Mouse (Mus musculus) hindbrain, embryonic 12.5 days (tissue): ENCODE measurements around the gene Tnrc6b. TPM values are rescaled to one million over a fixed set of nuclear protein-coding genes. Genes with fewer than 3 reads are reported as not detected.
"Not testable (repeated sequence)": the region's sequence is repeated elsewhere in the genome, so short reads cannot be mapped to it uniquely, and the experiment has no call there.

Source experiments
- ATAC-seq: fragments of 200-750 bp; cut with Nextera tagmentation; 2 replicates; pipeline ENCODE4 v1.8.0; 2017; ENCODE audit warnings: moderate TSS enrichment; ENCODE audit not compliant: low FRiP score
- H3K27ac ChIP-seq: fragments of 300-500 bp; sonication (generic); 2 replicates; pipeline ENCODE4 v1.5.1; 2016; ENCODE audit warnings: mild to moderate bottlenecking
- H3K27me3 ChIP-seq: fragments of 300-500 bp; sonication (generic); 2 replicates; pipeline ENCODE4 v1.6.1; 2016; ENCODE audit warnings: mild to moderate bottlenecking
- H3K36me3 ChIP-seq: fragments of 300-500 bp; sonication (generic); 2 replicates; pipeline ENCODE4 v1.6.1; 2016; ENCODE audit warnings: mild to moderate bottlenecking
- H3K4me1 ChIP-seq: fragments of 300-500 bp; sonication (generic); 2 replicates; pipeline ENCODE4 v1.6.1; 2016
- H3K4me2 ChIP-seq: fragments of 300-500 bp; sonication (generic); replicated peaks from 2 replicates; pipeline ENCODE4 v1.6.1; 2016; ENCODE audit warnings: mild to moderate bottlenecking
- H3K4me3 ChIP-seq: fragments of 300-500 bp; sonication (generic); 2 replicates; pipeline ENCODE4 v1.5.1; 2016; ENCODE audit warnings: mild to moderate bottlenecking
- H3K9ac ChIP-seq: fragments of 300-500 bp; sonication (generic); 2 replicates; pipeline ENCODE4 v1.6.1; 2016; ENCODE audit warnings: mild to moderate bottlenecking, moderate library complexity
- H3K9me3 ChIP-seq: fragments of 300-500 bp; sonication (generic); replicated peaks from 2 replicates; pipeline ENCODE4 v1.6.1; 2016; ENCODE audit warnings: mild to moderate bottlenecking
- WGBS: fragments of 180-500 bp; shearing (Covaris S2); methylation state at CpG from one replicate; pipeline ENCODE4 v1.1.7; 2016; 5-methylcytosine and 5-hydroxymethylcytosine counted together
- polyA plus RNA-seq: library from polyadenylated mRNA; unstranded; fragments of >200 nt; fragmentation: Nextera tagmentation; extraction: Ambion mirVana; gene quantifications from 2 replicates; pipeline ENCODE4 v1.2.1, GENCODE M21; 2016

Gene Tnrc6b
- polyA plus RNA-seq, 1 experiment from 2014 or later, result 55.6 TPM

DNA sequence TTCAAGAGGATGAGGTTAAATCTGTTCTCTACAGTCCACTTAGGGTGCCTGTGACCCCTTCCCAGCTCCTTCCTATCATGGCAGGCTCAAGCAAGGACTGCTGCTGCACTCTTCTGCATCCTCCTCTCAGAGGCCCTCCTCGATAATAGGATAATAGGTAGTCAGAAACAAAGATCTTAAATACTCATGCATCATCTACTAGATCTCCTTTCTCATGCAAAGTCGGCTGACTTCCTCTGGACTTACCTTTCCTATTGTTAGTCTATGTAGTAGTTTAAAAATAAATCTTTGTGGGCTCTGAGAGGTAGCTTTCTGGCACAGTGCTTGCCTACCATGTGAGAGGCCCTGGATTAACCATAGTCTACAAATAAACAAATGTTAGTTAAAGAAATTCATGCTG lies 18.4 kb downstream of the Tnrc6b start:
- Histone ChIP-seq H3K36me3 (no peaks in the 10 kb centered on the region), H3K4me1 (no peaks in the 10 kb centered on the region), H3K27ac (no peak overlapping the region), H3K4me3 (no peak overlapping the region), H3K27me3 (no peaks in the 10 kb centered on the region), H3K9ac (no peak overlapping the region), H3K9me3 (no peaks in the 10 kb centered on the region), H3K4me2 (no peak overlapping the region)
- WGBS, result 61% methylated on average over 2 of the region's 2 CpGs
- no peak for ATAC-seq

DNA sequence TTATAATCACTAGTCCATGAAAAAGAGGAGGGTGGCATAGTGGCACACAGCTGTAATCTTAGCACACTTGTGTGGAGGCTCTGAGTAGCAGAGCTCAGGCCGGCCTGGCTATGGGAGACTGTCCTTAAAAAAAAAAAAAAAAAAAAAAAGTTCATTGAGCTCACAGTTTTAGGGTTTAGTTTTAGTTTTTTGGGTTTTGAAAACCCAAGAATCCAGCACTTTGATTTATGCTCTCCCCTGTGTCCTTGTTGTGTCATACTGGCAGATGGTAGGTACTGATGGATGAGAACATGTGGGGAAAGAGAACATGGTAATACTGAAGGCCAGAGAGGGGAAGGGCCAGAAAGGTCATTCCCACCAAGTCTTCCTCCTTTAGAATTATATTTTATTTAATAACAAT lies 19.9 kb downstream of the Tnrc6b start:
- Histone ChIP-seq H3K27me3 (no peaks in the 10 kb centered on the region), H3K27ac (no peak overlapping the region), H3K4me2 (no peak overlapping the region), H3K36me3 (no peaks in the 10 kb centered on the region), H3K4me3 (no peak overlapping the region), H3K9ac (no peak overlapping the region), H3K4me1 (no peaks in the 10 kb centered on the region), H3K9me3 (no peaks in the 10 kb centered on the region)
- no peak for ATAC-seq
- 92% methylated on average over 1 of the region's 1 CpGs for WGBS

DNA sequence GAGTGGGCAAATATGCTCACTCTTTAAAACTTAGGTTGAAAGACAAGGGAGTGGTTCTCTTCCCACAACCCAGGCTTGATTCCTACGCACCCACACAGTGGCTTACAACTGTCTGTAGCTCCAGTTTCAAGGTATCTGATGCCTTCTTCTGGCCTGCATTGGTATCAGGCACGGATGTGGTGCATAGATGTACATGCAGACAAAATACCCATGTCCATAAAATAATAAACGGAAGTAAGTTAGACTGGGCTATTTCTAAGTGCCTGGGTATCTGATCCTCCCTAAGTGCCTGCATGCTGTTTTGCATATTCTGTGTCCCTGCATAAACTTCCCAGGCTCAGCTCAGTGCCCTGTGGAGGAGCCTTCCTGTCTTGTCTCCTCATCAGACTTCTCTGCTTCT lies 20.4 kb downstream of the Tnrc6b start:
- Histone ChIP-seq H3K9me3 (no peaks in the 10 kb centered on the region), H3K4me1 (no peaks in the 10 kb centered on the region)
- 85% methylated on average over 3 of the region's 3 CpGs for WGBS

DNA sequence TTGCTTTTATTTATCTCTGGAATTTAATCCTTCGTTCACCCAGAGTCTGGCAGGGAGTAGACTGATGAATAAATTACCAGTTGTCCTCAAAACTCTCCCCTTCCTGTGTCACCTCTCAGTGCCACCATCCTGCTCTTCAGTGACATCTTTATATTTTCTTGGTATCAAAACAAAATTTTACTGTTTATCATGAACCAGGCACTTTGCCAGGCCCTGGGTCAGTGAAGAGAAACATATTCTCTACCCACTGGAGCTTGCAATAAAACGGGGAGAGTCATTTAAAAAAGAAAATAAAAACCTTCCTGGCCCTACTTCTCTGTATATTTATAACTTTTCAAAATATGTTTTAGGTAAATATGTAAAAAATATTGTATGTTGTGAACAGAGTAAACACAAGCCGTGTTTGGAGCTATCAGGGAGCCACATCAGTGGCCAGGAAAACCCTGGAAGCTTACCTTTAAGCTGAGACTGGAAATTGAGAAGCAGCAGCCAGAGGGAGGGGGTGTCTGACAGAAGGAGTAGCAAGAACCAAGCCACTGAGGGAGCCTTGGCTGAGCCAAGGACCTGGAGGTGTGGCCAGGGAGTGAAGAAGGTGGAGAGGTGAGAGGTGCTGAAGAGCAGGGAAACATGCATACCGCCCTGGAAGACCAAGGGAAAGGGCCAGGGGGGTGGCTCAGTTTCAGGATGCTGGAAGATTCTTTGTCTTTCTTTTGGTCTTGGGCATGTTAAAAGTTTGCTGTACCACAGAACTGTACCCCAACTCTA lies 21.3 kb downstream of the Tnrc6b start:
- no peak overlapping the region for H3K4me2 ChIP-seq
- no peaks in the 10 kb centered on the region for H3K9me3 ChIP-seq
- ATAC-seq, result no peak
- no peaks in the 10 kb centered on the region for H3K27me3 ChIP-seq
- H3K4me1 ChIP-seq, result no peaks in the 10 kb centered on the region
- no peak overlapping the region for H3K27ac ChIP-seq
- no peak overlapping the region for H3K4me3 ChIP-seq
- no peaks in the 10 kb centered on the region for H3K36me3 ChIP-seq
- 58% methylated on average over 4 of the region's 4 CpGs for WGBS
- no peak overlapping the region for H3K9ac ChIP-seq

More for the DNA sequence above, 20.4 kb downstream of the Tnrc6b start:
- no peak for ATAC-seq
- Histone ChIP-seq H3K36me3 (no peaks in the 10 kb centered on the region), H3K4me2 (no peak overlapping the region), H3K4me3 (no peak overlapping the region), H3K27ac (no peak overlapping the region), H3K27me3 (no peaks in the 10 kb centered on the region), H3K9ac (no peak overlapping the region)

DNA sequence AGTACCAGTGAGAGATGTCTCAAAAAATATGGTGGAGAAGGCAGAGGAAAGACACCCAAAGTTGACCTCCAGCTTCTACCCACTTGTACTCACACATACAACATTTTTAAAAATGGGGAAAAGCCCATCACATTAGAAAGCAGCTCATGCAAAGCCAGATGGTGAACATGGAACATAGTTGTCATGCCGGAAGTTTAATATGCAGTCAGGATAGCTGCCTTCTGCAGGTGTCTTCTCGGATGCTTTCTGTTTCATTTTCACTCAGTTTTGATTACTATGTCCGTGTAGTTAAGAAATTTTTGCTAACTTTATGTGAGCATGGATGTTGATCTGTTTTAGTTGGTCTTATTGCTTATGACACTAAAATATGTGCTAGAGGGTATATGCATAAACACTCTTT lies 24.2 kb downstream of the Tnrc6b start:
- H3K27ac ChIP-seq, result no peak overlapping the region
- no peaks in the 10 kb centered on the region for H3K27me3 ChIP-seq
- H3K9me3 ChIP-seq, result no peaks in the 10 kb centered on the region
- H3K4me2 ChIP-seq, result no peak overlapping the region
- no peak overlapping the region for H3K4me3 ChIP-seq
- H3K4me1 ChIP-seq, result no peaks in the 10 kb centered on the region
- WGBS, result 85% methylated on average over 3 of the region's 3 CpGs
- H3K36me3 ChIP-seq, result no peaks in the 10 kb centered on the region
- no peak overlapping the region for H3K9ac ChIP-seq
- ATAC-seq, result no peak

DNA sequence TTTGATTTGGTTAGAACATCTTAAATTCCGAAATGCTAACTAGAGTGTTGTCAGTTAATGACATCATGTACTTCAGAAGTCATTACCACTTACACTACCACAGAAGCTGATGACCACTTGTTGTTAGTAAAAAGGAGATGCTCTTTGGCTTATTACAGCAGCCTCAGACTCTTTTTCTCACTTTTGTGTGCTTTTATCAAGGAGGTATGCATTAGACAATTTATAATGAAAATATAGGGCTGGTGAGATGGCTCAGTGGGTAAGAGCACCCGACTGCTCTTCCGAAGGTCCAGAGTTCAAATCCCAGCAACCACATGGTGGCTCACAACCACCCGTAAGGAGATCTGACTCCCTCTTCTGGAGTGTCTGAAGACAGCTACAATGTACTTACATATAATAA lies 24.6 kb downstream of the Tnrc6b start:
- H3K4me2 ChIP-seq, ATAC-seq, H3K27ac ChIP-seq, H3K4me1 ChIP-seq, H3K9ac ChIP-seq, H3K4me3 ChIP-seq, H3K36me3 ChIP-seq, H3K9me3 ChIP-seq, H3K27me3 ChIP-seq: not testable (repeated sequence)
- 90% methylated on average over 4 of the region's 4 CpGs for WGBS

DNA sequence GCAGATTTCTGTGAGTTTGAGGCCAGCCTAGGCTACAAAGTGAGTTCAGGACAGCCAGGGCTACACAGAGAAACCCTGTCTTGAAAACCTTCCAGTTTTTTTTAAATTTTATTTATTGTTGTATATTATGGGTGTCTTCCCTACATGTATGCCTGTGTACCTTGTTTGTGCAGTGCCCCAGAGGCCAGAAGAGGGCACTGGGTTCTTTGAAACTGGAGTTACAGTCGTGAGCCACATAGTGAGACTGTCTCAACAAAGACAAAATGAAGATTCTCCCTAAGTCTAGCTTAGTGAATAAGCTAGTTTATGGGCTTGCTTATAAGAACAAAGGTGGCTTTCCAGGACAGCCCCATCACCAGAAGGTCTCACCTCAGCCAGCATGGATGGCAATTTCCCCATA lies 25.4 kb downstream of the Tnrc6b start:
- no peak for ATAC-seq
- H3K27ac ChIP-seq, result no peak overlapping the region
- H3K9ac ChIP-seq, result no peak overlapping the region
- no peaks in the 10 kb centered on the region for H3K9me3 ChIP-seq
- H3K4me1 ChIP-seq, result no peaks in the 10 kb centered on the region
- no peak overlapping the region for H3K4me2 ChIP-seq
- H3K27me3 ChIP-seq, result no peaks in the 10 kb centered on the region
- no peaks in the 10 kb centered on the region for H3K36me3 ChIP-seq
- H3K4me3 ChIP-seq, result no peak overlapping the region
- WGBS, result 59% methylated on average over 1 of the region's 1 CpGs

DNA sequence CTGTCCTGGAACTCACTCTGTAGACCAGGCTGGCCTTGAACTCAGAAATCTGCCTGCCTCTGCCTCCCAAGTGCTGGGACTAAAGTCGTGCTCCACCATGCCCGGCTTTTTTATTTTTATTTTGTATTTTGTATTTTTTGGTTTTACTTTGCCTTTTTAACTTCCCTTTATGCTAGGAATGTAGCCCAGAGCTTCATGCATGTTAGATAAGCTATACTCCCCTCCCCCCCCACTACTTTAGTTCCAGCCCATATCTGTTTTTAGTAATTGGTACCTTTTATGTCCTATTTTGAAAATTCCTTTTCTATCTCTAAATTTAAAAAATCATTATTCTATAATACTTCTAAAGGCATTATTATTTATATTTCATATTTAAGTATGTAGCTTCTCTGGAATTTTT lies 27.1 kb downstream of the Tnrc6b start:
- Histone ChIP-seq H3K27me3 (no peaks in the 10 kb centered on the region), H3K27ac (no peak overlapping the region), H3K4me2 (no peak overlapping the region), H3K4me1 (no peaks in the 10 kb centered on the region), H3K36me3 (no peaks in the 10 kb centered on the region), H3K9me3 (no peaks in the 10 kb centered on the region), H3K9ac (no peak overlapping the region), H3K4me3 (no peak overlapping the region)
- no peak for ATAC-seq
- 90% methylated on average over 2 of the region's 2 CpGs for WGBS

DNA sequence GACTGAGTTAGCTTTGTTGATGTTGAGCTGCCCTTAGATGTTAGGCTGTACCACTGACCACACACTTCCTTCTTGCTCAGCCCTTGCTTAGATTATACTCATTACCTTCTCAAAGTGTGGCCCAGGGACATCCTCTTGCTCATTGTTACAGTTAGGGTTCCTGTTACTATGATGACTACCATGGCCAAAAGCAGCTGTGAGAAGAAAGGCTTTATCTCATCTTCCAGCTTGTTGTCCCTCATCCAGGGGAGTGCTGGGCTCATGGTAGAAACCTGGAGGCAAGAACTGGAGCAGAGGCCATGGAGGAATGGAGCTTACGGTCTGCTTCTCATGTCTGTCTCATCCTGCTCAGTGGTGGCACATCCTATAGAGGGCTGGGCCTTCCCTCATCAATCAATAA lies 28.9 kb downstream of the Tnrc6b start:
- H3K9ac ChIP-seq, result no peak overlapping the region
- no peaks in the 10 kb centered on the region for H3K4me1 ChIP-seq
- H3K4me2 ChIP-seq, result no peak overlapping the region
- ATAC-seq, result no peak
- no peaks in the 10 kb centered on the region for H3K27me3 ChIP-seq
- no peaks in the 10 kb centered on the region for H3K36me3 ChIP-seq
- H3K9me3 ChIP-seq, result no peaks in the 10 kb centered on the region
- 88% methylated on average over 1 of the region's 1 CpGs for WGBS
- no peak overlapping the region for H3K4me3 ChIP-seq
- no peak overlapping the region for H3K27ac ChIP-seq

DNA sequence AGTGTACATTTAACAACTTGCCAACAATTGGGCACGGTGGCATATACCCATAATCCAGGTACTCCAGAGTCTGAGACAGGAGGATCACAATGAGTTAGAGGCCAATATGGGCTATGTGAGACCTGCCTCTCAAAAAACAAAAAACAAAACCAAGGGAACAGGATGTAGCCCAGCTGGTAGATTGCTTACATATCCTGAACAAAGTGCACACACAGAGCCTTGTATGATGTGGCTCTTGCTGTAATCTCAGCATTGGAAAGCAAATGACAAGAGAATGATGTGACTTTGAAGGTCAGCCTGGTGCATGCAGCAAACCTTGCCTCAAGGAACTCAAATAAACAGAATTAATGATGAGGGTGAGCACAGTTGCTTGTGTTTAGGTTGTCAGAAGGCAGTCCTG lies 30.7 kb downstream of the Tnrc6b start:
- H3K4me3 ChIP-seq, result no peak overlapping the region
- H3K9ac ChIP-seq, result no peak overlapping the region
- no peaks in the 10 kb centered on the region for H3K27me3 ChIP-seq
- no peak for ATAC-seq
- no peak overlapping the region for H3K27ac ChIP-seq
- 97% methylated on average over 1 of the region's 1 CpGs for WGBS
- no peak overlapping the region for H3K4me2 ChIP-seq
- H3K4me1 ChIP-seq, result no peaks in the 10 kb centered on the region
- H3K9me3 ChIP-seq, result no peaks in the 10 kb centered on the region
- H3K36me3 ChIP-seq, result no peaks in the 10 kb centered on the region

DNA sequence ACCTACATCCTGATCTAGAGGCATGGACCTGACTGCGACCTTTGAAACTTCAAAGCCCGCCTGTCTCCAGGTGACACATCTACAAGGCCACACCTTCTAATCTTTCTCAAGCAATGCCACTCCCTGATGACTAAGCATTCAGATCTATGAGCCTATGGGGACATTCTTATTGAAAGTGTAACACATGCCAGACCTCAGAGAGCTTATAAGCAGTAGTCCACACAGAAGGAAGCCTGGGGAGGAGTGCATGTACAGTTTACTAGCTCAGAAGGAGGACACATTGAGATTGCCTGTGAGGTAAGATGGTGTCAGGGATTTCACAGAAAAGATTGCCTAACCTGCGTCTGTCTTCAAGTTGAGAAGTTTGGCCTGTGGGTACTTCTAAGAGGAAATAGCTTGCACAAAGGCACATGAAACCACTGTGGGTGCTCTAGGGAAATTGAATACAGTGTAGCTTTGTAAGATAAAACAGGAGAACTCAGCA lies 31.9 kb downstream of the Tnrc6b start:
- Histone ChIP-seq H3K4me1 (no peaks in the 10 kb centered on the region), H3K4me2 (no peak overlapping the region), H3K9me3 (no peaks in the 10 kb centered on the region), H3K36me3 (no peaks in the 10 kb centered on the region), H3K27me3 (no peaks in the 10 kb centered on the region), H3K27ac (no peak overlapping the region), H3K9ac (no peak overlapping the region), H3K4me3 (no peak overlapping the region)
- ATAC-seq, result no peak
- WGBS, result 91% methylated on average over 3 of the region's 3 CpGs

DNA sequence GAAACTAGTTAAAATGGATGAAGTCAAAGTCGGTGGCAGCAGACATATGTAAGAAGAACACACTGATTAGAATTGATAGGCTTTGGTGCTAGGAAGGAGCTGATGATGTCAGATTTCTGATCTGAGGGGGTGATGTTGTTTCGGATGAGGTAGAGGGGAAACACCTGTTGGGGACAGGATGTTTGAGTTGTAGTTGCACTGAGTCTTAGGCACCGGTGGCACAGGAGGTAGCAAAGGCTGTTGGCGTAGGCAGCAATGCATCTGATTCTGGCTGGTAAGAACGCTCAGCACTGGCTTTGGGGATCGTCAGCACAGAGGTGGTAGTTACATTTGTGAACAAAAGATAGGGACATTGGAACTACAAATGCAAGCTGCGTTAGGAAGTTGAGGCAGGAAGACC lies 32.5 kb downstream of the Tnrc6b start:
- no peaks in the 10 kb centered on the region for H3K36me3 ChIP-seq
- H3K4me1 ChIP-seq, result no peaks in the 10 kb centered on the region
- H3K9ac ChIP-seq, result no peak overlapping the region
- WGBS, result 90% methylated on average over 7 of the region's 7 CpGs
- ATAC-seq, result no peak
- no peaks in the 10 kb centered on the region for H3K27me3 ChIP-seq
- no peaks in the 10 kb centered on the region for H3K9me3 ChIP-seq
- no peak overlapping the region for H3K4me2 ChIP-seq
- no peak overlapping the region for H3K4me3 ChIP-seq
- no peak overlapping the region for H3K27ac ChIP-seq

DNA sequence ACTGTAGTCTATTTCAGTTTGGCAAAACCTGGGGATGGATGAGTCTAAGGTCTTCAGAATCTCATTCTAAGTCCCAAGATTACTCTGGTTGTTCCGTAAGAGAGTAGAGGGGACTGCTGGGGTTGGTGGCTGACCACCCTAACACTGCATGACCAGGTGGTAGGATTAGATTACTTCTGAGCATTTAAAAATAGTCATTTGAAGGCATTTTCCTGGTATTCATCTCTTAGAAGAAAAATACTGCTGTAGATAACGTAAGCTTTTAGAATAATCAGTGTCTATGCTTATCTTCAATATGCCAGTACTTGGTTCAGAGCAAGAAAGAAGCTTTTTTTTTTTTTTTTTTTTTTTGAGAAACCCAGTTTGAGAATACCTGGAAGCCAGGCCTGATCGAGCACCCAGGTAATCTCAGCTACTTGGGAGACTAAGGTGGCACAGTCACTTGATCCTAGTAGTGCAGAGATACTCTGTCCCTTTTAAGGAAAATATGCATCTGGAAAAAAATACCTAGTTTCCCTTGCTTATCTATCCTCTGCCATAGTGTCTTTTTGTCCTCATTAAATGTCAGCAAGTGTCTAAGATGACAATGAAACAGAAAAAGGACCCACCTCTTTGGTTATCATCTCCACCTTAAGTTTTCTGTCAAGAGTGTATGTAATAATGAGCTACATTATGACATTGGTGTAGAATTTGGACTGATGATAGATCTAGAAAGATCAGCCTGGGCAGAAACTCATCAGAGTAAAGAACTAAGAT lies 33.7 kb downstream of the Tnrc6b start:
- H3K4me1 ChIP-seq, result no peaks in the 10 kb centered on the region
- H3K27me3 ChIP-seq, result no peaks in the 10 kb centered on the region
- no peak overlapping the region for H3K4me3 ChIP-seq
- no peaks in the 10 kb centered on the region for H3K36me3 ChIP-seq
- no peak overlapping the region for H3K9ac ChIP-seq
- no peaks in the 10 kb centered on the region for H3K9me3 ChIP-seq
- H3K4me2 ChIP-seq, result no peak overlapping the region
- no peak overlapping the region for H3K27ac ChIP-seq
- ATAC-seq, result no peak
- WGBS, result 91% methylated on average over 3 of the region's 3 CpGs
